In genomic region chr3:59130431-59130830, GRCm38 (mm10) we compare ENCODE assay signal across 8 mouse cellular contexts. TPM values are rescaled to one million over a fixed set of nuclear protein-coding genes. Genes with fewer than 3 reads are reported as not detected.
A peak's percentile ranks its signal among the peaks of the same experiment; 100 is the strongest.
DNase-seq lines count a peak whose midpoint lies in the region; ATAC-seq and TF ChIP-seq lines count a peak whose summit lies in the region.

No protein-coding gene starts in this region.

- WGBS in lung, adult 2 months: 25% methylated on average over 8 of the region's 8 CpGs
- 24% methylated on average over 8 of the region's 8 CpGs for WGBS in lung, embryonic 14.5 days
- 68% methylated on average over 8 of the region's 8 CpGs for WGBS in hindbrain, embryonic 11.5 days

- peak overlapping the region; percentile 48; the same call in 1 of the 2 replicates for H3K27ac ChIP-seq in lung, embryonic 14.5 days (ENCODE audit: low read depth)
- no peak overlapping the region for H3K27ac ChIP-seq in hindbrain, embryonic 11.5 days (ENCODE audit: low read depth, low read length)

- no peak for DNase-seq in lung, adult 2 months
- DNase-seq in lung, postnatal 36 days: no peak
- peak; percentile 24 for DNase-seq in gastrocnemius, postnatal 14 days
- peak; percentile 52 for DNase-seq in lung, embryonic 14.5 days
- DNase-seq in yolk sac, embryonic 10.5 days (ENCODE audit: low spot score): peak; percentile 57
- DNase-seq in Muller cell, postnatal 12 days (ENCODE audit: inconsistent ontology term): no peak
- no peak for DNase-seq in hindbrain, embryonic 11.5 days (ENCODE audit: low spot score)

- peak; percentile 26; the same call in 1 of the 2 replicates for ATAC-seq in lung, embryonic 14.5 days (ENCODE audit: insufficient read depth)
- ATAC-seq in hindbrain, embryonic 11.5 days (ENCODE audit: low FRiP score): no peak
- ATAC-seq in erythroid progenitor cell, adult 5-6 weeks (replicated peaks; ENCODE audit: low FRiP score, poor library complexity, severe bottlenecking): no peak

- intact Hi-C loops in gastrocnemius, postnatal 14 days (cut with DNase I; ENCODE audit: low total_unique reads): no loop called here

- TF ChIP-seq POLR2A in lung, adult 2 months (IDR thresholded peaks at IDR 0.05; ENCODE audit: borderline replicate concordance, extremely low read depth, low read depth, low read length): no peak

- H3K4me1 ChIP-seq in lung, adult 2 months (ENCODE audit: control insufficient read depth, insufficient read depth, low read length): no peaks in the 10 kb centered on the region; the same call in none of the 2 replicates
- peaks cover 8% of the 10 kb centered on the region for H3K4me1 ChIP-seq in lung, embryonic 14.5 days (ENCODE audit: insufficient read depth)
- H3K4me1 ChIP-seq in hindbrain, embryonic 11.5 days (replicated peaks; ENCODE audit: control insufficient read depth, insufficient read depth, low read length): no peaks in the 10 kb centered on the region

- H3K36me3 ChIP-seq in lung, embryonic 14.5 days (ENCODE audit: insufficient read depth): no peaks in the 10 kb centered on the region
- H3K36me3 ChIP-seq in hindbrain, embryonic 11.5 days (ENCODE audit: control insufficient read depth, insufficient read depth, low read length): no peaks in the 10 kb centered on the region

- no peaks in the 10 kb centered on the region for H3K9me3 ChIP-seq in lung, embryonic 14.5 days (ENCODE audit: low read depth, low read length)
- no peaks in the 10 kb centered on the region for H3K9me3 ChIP-seq in hindbrain, embryonic 11.5 days (ENCODE audit: control insufficient read depth, low read length)

- peak overlapping the region; percentile 37 for H3K4me2 ChIP-seq in lung, embryonic 14.5 days
- no peak overlapping the region for H3K4me2 ChIP-seq in hindbrain, embryonic 11.5 days (replicated peaks; ENCODE audit: low read depth, low read length)

- no peak for TF ChIP-seq CTCF in lung, adult 2 months (IDR thresholded peaks at IDR 0.05; ENCODE audit: insufficient read depth, low read length)
- TF ChIP-seq CTCF in lung, embryonic 14.5 days (IDR thresholded peaks at IDR 0.05; ENCODE audit: low read depth): no peak

- no peaks in the 10 kb centered on the region for H3K27me3 ChIP-seq in lung, embryonic 14.5 days (ENCODE audit: insufficient read depth, low read length)
- H3K27me3 ChIP-seq in hindbrain, embryonic 11.5 days (ENCODE audit: control insufficient read depth, insufficient read depth, low read length): no peaks in the 10 kb centered on the region

- H3K9ac ChIP-seq in lung, embryonic 14.5 days: no peak overlapping the region
- no peak overlapping the region for H3K9ac ChIP-seq in hindbrain, embryonic 11.5 days (ENCODE audit: low read depth, low read length)

- peak overlapping the region; percentile 43 for H3K4me3 ChIP-seq in lung, adult 2 months (replicated peaks; ENCODE audit: extremely low read depth, low read depth, low read length)
- no peak overlapping the region for H3K4me3 ChIP-seq in lung, embryonic 14.5 days (ENCODE audit: low read depth, low read length)
- H3K4me3 ChIP-seq in hindbrain, embryonic 11.5 days (ENCODE audit: low read depth, low read length): no peak overlapping the region

RNA-seq across cellular contexts. Expression of gene P2ry14, which starts 23.0 kb away (rescaled TPM):
- polyA plus RNA-seq in lung, adult 2 months (2012; rRNA removed): 4.6 and 8.0 TPM in 2 replicates
- total RNA-seq in gastrocnemius, postnatal 14 days (2021): 1 to 10 TPM; 2.8 to 3.1 TPM
- 11.7 and 14.7 TPM in 2 replicates for polyA plus RNA-seq in lung, embryonic 14.5 days (2014; fragmentation: Nextera tagmentation; extraction: Ambion mirVana)
- polyA plus RNA-seq in hindbrain, embryonic 11.5 days (2014; fragmentation: Nextera tagmentation; extraction: Ambion mirVana): 1.3 and 3.5 TPM in 2 replicates
- total RNA-seq in erythroid progenitor cell, adult 5-6 weeks (2015; ENCODE audit: low replicate concordance): 4.6 TPM in 1 of 2 replicates, not detected in the other
- total RNA-seq in erythroid progenitor cell, adult 5-6 weeks (2017; ENCODE audit: low replicate concordance): 2.1 TPM in 1 of 2 replicates, not detected in the other

RNA-seq across cellular contexts. Expression of gene Gpr171, which starts 28.8 kb away (rescaled TPM):
- 0.86 and 0.90 TPM in 2 replicates for polyA plus RNA-seq in lung, adult 2 months (2012; rRNA removed)
- total RNA-seq in gastrocnemius, postnatal 14 days (2021): not detected
- 0.80 and 0.84 TPM in 2 replicates for polyA plus RNA-seq in lung, embryonic 14.5 days (2014; fragmentation: Nextera tagmentation; extraction: Ambion mirVana)
- polyA plus RNA-seq in hindbrain, embryonic 11.5 days (2014; fragmentation: Nextera tagmentation; extraction: Ambion mirVana): 1.1 and 1.4 TPM in 2 replicates
- 4.3 and 5.9 TPM in 2 replicates for total RNA-seq in erythroid progenitor cell, adult 5-6 weeks (2015; ENCODE audit: low replicate concordance)
- 0.38 and 2.3 TPM in 2 replicates for total RNA-seq in erythroid progenitor cell, adult 5-6 weeks (2017; ENCODE audit: low replicate concordance)

Comparison
In these comparisons a context has a peak if more than half of its experiments do, and no peak if none do; other contexts are left out.
1. DNase-seq: peak in gastrocnemius, postnatal 14 days (single experiment), lung, embryonic 14.5 days (single experiment) and yolk sac, embryonic 10.5 days (single experiment); none in lung, adult 2 months (single experiment), lung, postnatal 36 days (single experiment), Muller cell, postnatal 12 days (single experiment) and hindbrain, embryonic 11.5 days (single experiment).